Mouse (Mus musculus) CH12.LX (cell line): Measurements from ENCODE around the gene Spx. TPM values are rescaled to one million over a fixed set of nuclear protein-coding genes. Genes with fewer than 3 reads are reported as not detected.

Experiments
- DNase-seq: peaks from one replicate; pipeline ENCODE4 v3.0.0-alpha.2; 2013; ENCODE audit errors: extremely low read depth
- H3K27ac ChIP-seq: 2 replicates; pipeline ENCODE4 v1.5.1; 2012; ENCODE audit warnings: low read depth, mild to moderate bottlenecking, control low read depth, moderate library complexity; ENCODE audit not compliant: insufficient read depth
- H3K27me3 ChIP-seq: replicated peaks from 2 replicates; pipeline ENCODE3; 2012; ENCODE audit warnings: inconsistent platforms
- H3K36me3 ChIP-seq, 2 experiments: replicated peaks in 1 of 2; 2 replicates each; pipeline versions ENCODE3 to v1.6.1; 2012; ENCODE audit warnings: inconsistent platforms in 1 of 2, low read length in 1 of 2, mild to moderate bottlenecking in 1 of 2, mixed read lengths in 1 of 2, moderate library complexity in 1 of 2; ENCODE audit not compliant: control insufficient read depth in 1 of 2, insufficient read depth in 1 of 2
- H3K4me1 ChIP-seq, 2 experiments: 2 replicates each; pipeline ENCODE4 v1.6.1; 2012; ENCODE audit warnings: inconsistent platforms in 1 of 2, moderate library complexity in 1 of 2; ENCODE audit not compliant: insufficient read depth in 2 of 2, control insufficient read depth in 1 of 2
- H3K4me2 ChIP-seq: 2 replicates; pipeline ENCODE4 v1.6.1; 2012; ENCODE audit warnings: low read depth, mild to moderate bottlenecking, control low read depth; ENCODE audit not compliant: poor library complexity, insufficient read depth, severe bottlenecking
- H3K4me3 ChIP-seq, 3 experiments: fragments of 150-350 bp in 1 of 3; sonication (generic) in 1 of 3; replicated peaks in 1 of 3; 2 replicates each; pipeline versions ENCODE3 to v1.5.1; 2011 to 2012; ENCODE audit warnings: low read depth in 2 of 3, low read length in 2 of 3, mild to moderate bottlenecking in 2 of 3, moderate library complexity in 2 of 3, control low read depth in 1 of 3, improper control_type of control experiment in 1 of 3, inconsistent platforms in 1 of 3, mixed read lengths in 1 of 3; ENCODE audit not compliant: poor library complexity in 1 of 3
- H3K79me2 ChIP-seq: replicated peaks from 2 replicates; pipeline ENCODE4 v1.6.1; 2012; ENCODE audit warnings: mild to moderate bottlenecking, moderate library complexity; ENCODE audit not compliant: control insufficient read depth, poor library complexity, insufficient read depth, severe bottlenecking; ENCODE audit errors: extremely low read depth
- H3K9ac ChIP-seq: 2 replicates; pipeline ENCODE4 v1.6.1; 2012; ENCODE audit warnings: low read depth, mild to moderate bottlenecking, control low read depth, moderate library complexity; ENCODE audit not compliant: insufficient read depth
- H3K9me3 ChIP-seq: replicated peaks from 2 replicates; pipeline ENCODE3; 2012; ENCODE audit warnings: low read length, inconsistent platforms, mixed read lengths
- CHD1 ChIP-seq: IDR thresholded peaks from 2 replicates; pipeline ENCODE4 v1.6.1; 2012; ENCODE audit warnings: low read depth, low read length, improper control_type of control experiment, inconsistent platforms
- CHD2 ChIP-seq: IDR thresholded peaks from 2 replicates; pipeline ENCODE4 v1.6.1; 2011; ENCODE audit warnings: low read length, improper control_type of control experiment
- ELF1 ChIP-seq: IDR thresholded peaks from 2 replicates; pipeline ENCODE4 v1.6.1; 2014; ENCODE audit warnings: low read depth, mild to moderate bottlenecking, inconsistent platforms, low read length, improper control_type of control experiment
- GABPA ChIP-seq: IDR thresholded peaks from 2 replicates; pipeline ENCODE4 v1.6.1; 2012; ENCODE audit warnings: low read depth, low read length, improper control_type of control experiment, inconsistent platforms; ENCODE audit not compliant: insufficient replicate concordance
- HCFC1 ChIP-seq: IDR thresholded peaks from 2 replicates; pipeline ENCODE4 v1.6.1; 2012; ENCODE audit warnings: low read depth, mild to moderate bottlenecking, inconsistent platforms, low read length, improper control_type of control experiment
- JUN ChIP-seq: IDR thresholded peaks from 2 replicates; pipeline ENCODE4 v1.6.1; 2011; ENCODE audit warnings: low read depth, mild to moderate bottlenecking, low read length, improper control_type of control experiment, moderate library complexity; ENCODE audit not compliant: insufficient read depth
- JUND ChIP-seq: conservative IDR thresholded peaks from 2 replicates; pipeline ENCODE4 v1.6.1; 2011; ENCODE audit warnings: low read depth, low read length, improper control_type of control experiment
- MAFK ChIP-seq: IDR thresholded peaks from 2 replicates; pipeline ENCODE4 v1.6.1; 2011; ENCODE audit warnings: low read length, improper control_type of control experiment; ENCODE audit not compliant: insufficient replicate concordance
- NELFE ChIP-seq: IDR thresholded peaks from 2 replicates; pipeline ENCODE4 v1.6.1; 2011; ENCODE audit warnings: low read depth, low read length, improper control_type of control experiment
- PAX5 ChIP-seq: IDR thresholded peaks from 2 replicates; pipeline ENCODE4 v1.6.1; 2012; ENCODE audit warnings: low read length, inconsistent platforms, mixed read lengths
- POLR2A ChIP-seq: IDR thresholded peaks from 2 replicates; pipeline ENCODE4 v1.6.1; 2011; ENCODE audit warnings: low read depth, mild to moderate bottlenecking, improper control_type of control experiment, low read length
- SMC3 ChIP-seq: IDR thresholded peaks from 2 replicates; pipeline ENCODE4 v1.6.1; 2011; ENCODE audit warnings: low read depth, low read length, improper control_type of control experiment
- UBTF ChIP-seq: IDR thresholded peaks from 2 replicates; pipeline ENCODE4 v1.6.1; 2012; ENCODE audit warnings: low read depth, mild to moderate bottlenecking, inconsistent platforms, low read length, improper control_type of control experiment, moderate library complexity
- USF2 ChIP-seq: conservative IDR thresholded peaks from 2 replicates; pipeline ENCODE4 v1.6.1; 2011; ENCODE audit warnings: low read depth, low read length, improper control_type of control experiment
- ZNF384 ChIP-seq: IDR thresholded peaks from 2 replicates; pipeline ENCODE4 v1.6.1; 2012; ENCODE audit warnings: low read depth, low read length, improper control_type of control experiment, inconsistent platforms
- dilution Hi-C: fragments of 300-500 bp; cut with MboI; formaldehyde crosslinking; loops from 2 replicates; pipeline ENCODE4 v1.14.3; 2020; ENCODE audit warnings: low sequenced_read_pairs; ENCODE audit not compliant: extremely low pct_unique_long_range_greater_than_20kb, extremely low pct_ligation_motif_present
- in situ Hi-C: fragments of 300-500 bp; cut with MboI; formaldehyde crosslinking; loops from 3 replicates; pipeline ENCODE4 v1.14.3; 2019; ENCODE audit warnings: low sequenced_read_pairs, low pct_ligation_motif_present, low pct_unique_long_range_greater_than_20kb, mixed read lengths
- polyA plus RNA-seq: library from polyadenylated mRNA; unstranded; fragments of >175 nt; gene quantifications from 2 replicates; pipeline ENCODE4 v1.2.1, GENCODE M21; 2012; ENCODE audit warnings: low read depth; ENCODE audit not compliant: insufficient read length
- total RNA-seq, 2 experiments: library from RNA; depleted of rRNA; stranded (reverse); fragments of 300-350 nt in 1 of 2; fragments of >200 nt in 1 of 2; gene quantifications; 2 replicates each; pipeline ENCODE4 v1.2.3; 2012 to 2014

The Spx gene
- total and polyA plus RNA-seq, 3 experiments, result 0.16 to 0.51 TPM; not detected in 1

GRCm38 (mm10) chr6:142455314-142455996, 42.2 kb downstream of the Spx start:
- H3K9me3 ChIP-seq, result no peaks in the 10 kb centered on the region
- no peaks in the 10 kb centered on the region for H3K79me2 ChIP-seq
- no peaks in the 10 kb centered on the region for H3K27me3 ChIP-seq
- DNase-seq, result peak; percentile 25
- H3K36me3 ChIP-seq, result no peaks in the 10 kb centered on the region
- peaks cover 0 to 7% of the 10 kb centered on the region in 2 experiments; a peak in 1 of 4 replicates for H3K4me1 ChIP-seq
- TF ChIP-seq SMC3, result no peak
- TF ChIP-seq GABPA, result no peak
- no peak for TF ChIP-seq NELFE
- TF ChIP-seq CHD1, result no peak
- no peak for TF ChIP-seq JUN
- no peak for TF ChIP-seq ELF1
- TF ChIP-seq UBTF, result no peak
- no peak for TF ChIP-seq POLR2A
- no peak for TF ChIP-seq PAX5
- TF ChIP-seq MAFK, result no peak
- no peak overlapping the region for H3K4me2 ChIP-seq
- no peak overlapping the region for H3K9ac ChIP-seq
- in situ Hi-C loops, result no loop called here
- H3K4me3 ChIP-seq, result no peak overlapping the region
- dilution Hi-C loops, result no loop called here
- H3K27ac ChIP-seq, result no peak overlapping the region

- H3K36me3 ChIP-seq, result no peaks in the 10 kb centered on the region
- in situ Hi-C loops (no loop called here), dilution Hi-C loops (no loop called here)
- peaks cover 0 to 7% of the 10 kb centered on the region in 2 experiments; a peak in 1 of 4 replicates for H3K4me1 ChIP-seq
- no peak overlapping the region for H3K27ac ChIP-seq
- no peaks in the 10 kb centered on the region for H3K79me2 ChIP-seq
- peaks cover 2% of the 10 kb centered on the region for H3K9me3 ChIP-seq
- TF ChIP-seq ZNF384 (no peak), CHD2 (no peak)
- DNase-seq, result no peak
- no peaks in the 10 kb centered on the region for H3K27me3 ChIP-seq
- H3K9ac ChIP-seq, result no peak overlapping the region
- no peak overlapping the region for H3K4me2 ChIP-seq
- no peak overlapping the region for H3K4me3 ChIP-seq
Measured at GRCm38 (mm10) chr6:142458010-142458409, 44.8 kb downstream of the Spx start.

- in situ Hi-C loops, result no loop called here
- Histone ChIP-seq H3K27ac (no peak overlapping the region), H3K79me2 (no peaks in the 10 kb centered on the region), H3K27me3 (no peaks in the 10 kb centered on the region), H3K9me3 (peaks cover 2% of the 10 kb centered on the region), H3K4me1 (peaks cover 0 to 4% of the 10 kb centered on the region in 2 experiments; a peak in 1 of 4 replicates), H3K4me3 (no peak overlapping the region), H3K9ac (no peak overlapping the region), H3K36me3 (no peaks in the 10 kb centered on the region), H3K4me2 (no peak overlapping the region)
- TF ChIP-seq UBTF, result no peak
- no peak for TF ChIP-seq USF2
- TF ChIP-seq HCFC1, result no peak
- no peak for TF ChIP-seq JUND
- no peak for DNase-seq
- dilution Hi-C loops, result no loop called here
Measured at GRCm38 (mm10) chr6:142459017-142459678, 45.9 kb downstream of the Spx start.
